Mouse (Mus musculus): ENCODE results near the gene Myh3.

Myh3 gene

DNA sequence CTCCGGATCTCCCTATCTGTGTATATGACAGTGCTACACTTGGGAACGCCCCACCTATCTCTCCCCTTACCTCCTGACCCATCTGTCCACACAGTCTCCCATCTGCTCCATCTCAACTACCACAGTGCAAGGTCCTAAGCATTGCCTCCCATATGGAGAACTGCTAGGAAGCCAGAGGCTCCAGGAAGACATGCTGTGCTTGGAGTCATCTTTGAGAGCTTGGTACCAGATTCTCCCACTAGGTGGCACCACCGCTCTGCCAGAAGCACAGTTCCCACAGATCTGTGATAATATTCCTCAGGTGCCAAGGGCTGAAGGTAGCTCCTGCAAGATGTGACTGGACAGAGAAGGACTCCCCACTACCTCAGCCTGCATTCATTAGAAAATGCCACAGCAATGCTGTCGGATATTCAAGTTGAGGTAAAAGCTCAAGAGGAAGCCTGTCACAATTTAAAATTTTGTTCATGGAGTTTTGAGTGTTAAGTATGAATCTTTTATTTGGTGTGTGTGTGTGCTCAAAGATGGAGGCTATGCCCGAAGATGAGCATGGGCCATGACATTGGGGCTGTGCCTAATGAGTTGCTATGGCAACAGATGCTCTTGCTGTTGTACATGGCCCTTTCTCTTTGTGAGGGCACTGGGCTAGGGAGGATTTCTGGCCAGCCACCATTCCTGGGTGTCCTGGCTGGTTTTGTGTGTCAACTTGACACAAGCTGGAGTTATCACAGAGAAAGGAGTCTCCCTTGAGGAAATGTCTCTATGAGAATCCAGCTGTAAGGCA, 32.3 kb downstream of the Myh3 start:
- POLR2A ChIA-PET = interaction anchor here in 3 of 4 experiments (0.7 to 1.1 kb wide), 5 partner anchors 12 to 269 kb away, joined by 3 read pairs; partner anchors contain the start of gene Tmem220 (in 1 of the 3)
- CTCF ChIA-PET = interaction anchor here (0.5 to 5.1 kb wide), 107 partner anchors 9 to 1332 kb away, joined by 3 to 114 read pairs (median 4); partner anchors contain the start of genes Myh3 (in 1 of the 4) and Tmem220 (in 1 of the 4)

- POLR2A ChIA-PET = interaction anchor here in 2 of 4 experiments (0.8 to 2.1 kb wide), 3 partner anchors 92 to 261 kb away, joined by 3 to 6 read pairs (median 6); no protein-coding TSS in a partner anchor
- CTCF ChIA-PET = interaction anchor here (0.6 to 5.1 kb wide), 84 partner anchors 9 to 1207 kb away, joined by 3 to 114 read pairs (median 4); partner anchors contain the start of gene Tmem220 (in 2 of the 4)
Observed at GRCm38 (mm10) chr11:67112019-67112850, 34.1 kb downstream of the Myh3 start.

DNA sequence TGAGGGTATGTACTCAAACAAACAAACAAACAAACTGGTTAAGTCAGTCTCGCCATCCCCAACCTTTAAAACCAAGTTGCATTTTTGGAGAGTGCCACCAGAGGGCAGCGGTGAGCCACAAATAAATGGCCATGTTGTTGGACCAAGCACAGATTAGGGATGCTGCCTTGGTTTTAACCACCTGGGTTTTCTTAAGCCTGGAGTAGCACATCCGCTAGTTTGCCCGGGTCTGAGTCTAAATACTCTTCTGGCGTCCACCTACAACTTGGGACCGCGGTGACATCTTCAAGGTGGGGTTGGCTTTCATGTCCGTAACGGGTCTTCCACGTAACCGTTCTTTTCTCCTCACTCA, 34.7 kb downstream of the Myh3 start:
- CTCF ChIA-PET = interaction anchor here (0.6 to 5.1 kb wide), 30 partner anchors 12 to 563 kb away, joined by 3 to 114 read pairs (median 8); no protein-coding TSS in a partner anchor

GRCm38 (mm10) chr11:67113381-67113780, 35.3 kb downstream of the Myh3 start:
- ChIA-PET CTCF (interaction anchor here (0.6 to 5.1 kb wide), 23 partner anchors 13 to 1938 kb away, joined by 3 to 114 read pairs (median 9); no protein-coding TSS in a partner anchor), POLR2A (interaction anchor here in 1 of 4 experiments (2.1 kb wide), 1 partner anchor 236 kb away, joined by 6 read pairs; no protein-coding TSS in a partner anchor)

More for the DNA sequence above, 34.7 kb downstream of the Myh3 start:
- POLR2A ChIA-PET = interaction anchor here in 2 of 4 experiments (1.5 to 2.1 kb wide), 2 partner anchors 237 to 260 kb away, joined by 6 read pairs; no protein-coding TSS in a partner anchor

DNA sequence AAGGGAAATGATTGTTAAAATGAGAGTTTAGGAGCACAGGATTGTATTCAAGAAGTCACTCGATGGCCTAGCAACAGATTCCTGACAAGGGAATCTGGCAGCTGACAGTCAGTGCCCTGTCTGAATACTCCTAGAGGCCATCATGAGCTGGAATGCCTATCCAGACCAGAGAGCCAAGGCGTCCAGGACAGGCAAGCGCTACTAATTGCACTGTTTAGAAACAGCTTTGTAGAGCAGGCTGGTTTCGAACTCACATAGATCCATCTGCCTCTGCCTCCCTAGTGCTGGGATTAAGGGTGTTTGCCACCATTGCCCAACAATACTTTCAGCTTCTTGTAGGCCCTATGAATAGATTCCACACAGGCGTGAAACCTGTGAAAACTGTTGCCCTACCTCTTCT, 36.2 kb downstream of the Myh3 start:
- ChIA-PET CTCF (interaction anchor here in 2 of 4 experiments (0.6 to 1.8 kb wide), 8 partner anchors 13 to 259 kb away, joined by 3 to 6 read pairs (median 4); no protein-coding TSS in a partner anchor), POLR2A (interaction anchor here in 1 of 4 experiments (0.7 kb wide), 1 partner anchor 214 kb away, joined by 3 read pairs; no protein-coding TSS in a partner anchor)

DNA sequence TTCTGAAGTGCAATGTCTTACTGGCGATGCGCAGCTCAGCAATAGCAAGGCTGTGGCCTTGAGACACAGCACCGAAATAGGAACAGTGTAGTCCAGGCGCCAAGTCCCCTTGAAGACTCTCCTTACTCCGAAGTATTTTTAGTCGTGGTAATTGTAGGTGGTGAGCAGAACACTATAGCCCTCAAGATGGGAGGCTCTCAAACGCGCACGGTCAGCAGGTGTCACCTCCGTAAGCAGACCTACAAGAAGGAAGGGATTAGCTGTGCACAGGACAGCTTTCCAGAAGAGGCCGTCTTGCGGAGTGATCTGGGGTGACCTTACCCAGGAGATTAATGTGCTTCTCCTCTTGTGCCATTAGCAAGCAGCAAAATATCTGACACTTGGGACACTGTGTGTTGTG, 36.8 kb downstream of the Myh3 start:
- ChIA-PET POLR2A (interaction anchor here in 1 of 4 experiments (0.6 kb wide), 1 partner anchor 184 kb away, joined by 3 read pairs; no protein-coding TSS in a partner anchor), CTCF (interaction anchor here (0.8 to 1.8 kb wide), 7 partner anchors 17 to 258 kb away, joined by 3 to 5 read pairs (median 3); no protein-coding TSS in a partner anchor)

- ChIA-PET CTCF (interaction anchor here in 1 of 4 experiments (1.0 kb wide), 1 partner anchor 15 kb away, joined by 3 read pairs; no protein-coding TSS in a partner anchor), POLR2A (no interaction called here)
Observed at GRCm38 (mm10) chr11:67116725-67117124, 38.6 kb downstream of the Myh3 start.

GRCm38 (mm10) chr11:67119539-67120070, 41.5 kb downstream of the Myh3 start:
- ChIA-PET CTCF (interaction anchor here (0.6 to 1.5 kb wide), 6 partner anchors 8 to 145 kb away, joined by 3 to 5 read pairs (median 4); no protein-coding TSS in a partner anchor), POLR2A (interaction anchor here in 1 of 4 experiments (0.7 kb wide), 1 partner anchor 108 kb away, joined by 3 read pairs; no protein-coding TSS in a partner anchor)

DNA sequence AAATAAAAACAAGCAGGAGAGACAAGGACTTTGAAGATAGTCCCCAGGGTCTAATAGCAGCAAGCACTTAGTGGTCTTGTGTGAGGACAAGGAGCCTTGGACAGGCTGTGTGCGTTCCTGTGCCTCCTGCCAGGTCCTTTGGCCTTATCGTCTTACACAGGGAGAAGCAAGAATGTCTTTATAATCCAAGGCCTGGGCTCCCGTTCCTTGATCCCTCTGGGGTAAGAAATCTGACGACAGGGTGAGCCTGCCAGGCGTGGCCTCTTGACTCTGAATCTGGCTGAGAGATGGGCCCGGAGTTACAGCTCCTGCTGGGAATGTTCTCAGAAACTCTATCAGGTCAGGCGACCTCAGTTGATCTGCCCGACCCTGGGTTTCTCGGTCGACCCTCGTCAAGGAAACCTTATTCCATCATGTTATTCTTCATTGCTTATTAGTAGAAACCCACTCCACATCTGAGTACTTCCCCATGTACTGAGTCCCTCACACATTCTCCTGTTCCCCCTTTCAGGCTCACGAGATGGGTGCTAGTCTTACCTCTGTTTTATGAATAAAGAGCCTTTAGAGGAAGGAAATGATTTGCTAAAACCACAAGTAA, 42.7 kb downstream of the Myh3 start:
- CTCF ChIA-PET = interaction anchor here in 2 of 4 experiments (1.0 kb wide), 3 partner anchors 9 to 35 kb away, joined by 3 to 4 read pairs (median 4); no protein-coding TSS in a partner anchor

GRCm38 (mm10) chr11:67124943-67125342, 46.8 kb downstream of the Myh3 start:
- CTCF ChIA-PET = interaction anchor here in 1 of 4 experiments (0.8 to 1.8 kb wide), 3 partner anchors 13 to 26 kb away, joined by 3 to 8 read pairs (median 5); no protein-coding TSS in a partner anchor
- POLR2A ChIA-PET = interaction anchor here in 1 of 4 experiments (0.7 kb wide), 1 partner anchor 44 kb away, joined by 4 read pairs; no protein-coding TSS in a partner anchor

More for the DNA sequence above, 42.7 kb downstream of the Myh3 start:
- POLR2A ChIA-PET = no interaction called here

- ChIA-PET CTCF (interaction anchor here in 1 of 4 experiments (0.8 kb wide), 1 partner anchor 27 kb away, joined by 3 read pairs; no protein-coding TSS in a partner anchor), POLR2A (interaction anchor here in 1 of 4 experiments (0.7 kb wide), 1 partner anchor 44 kb away, joined by 4 read pairs; no protein-coding TSS in a partner anchor)
Observed at GRCm38 (mm10) chr11:67125361-67125760, 47.3 kb downstream of the Myh3 start.

DNA sequence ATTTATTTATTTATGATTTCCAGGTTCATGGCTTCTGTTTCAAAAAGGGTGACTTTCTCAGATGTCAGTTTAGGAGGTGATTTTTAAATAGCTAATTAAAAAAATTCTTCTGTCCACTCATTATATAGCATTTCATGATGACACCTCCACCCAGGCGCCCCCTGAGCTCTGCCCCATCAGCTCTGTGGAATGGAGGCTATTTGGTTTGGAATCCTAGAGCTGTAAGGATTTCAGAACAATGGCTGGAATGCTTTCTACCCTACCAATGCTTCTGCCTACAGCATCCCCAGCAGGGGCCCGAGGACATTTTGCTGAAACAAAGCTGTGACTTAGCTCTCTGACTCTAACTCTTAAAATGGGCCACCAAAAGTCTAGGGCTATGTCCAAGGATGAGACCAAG, 55.4 kb downstream of the Myh3 start:
- ChIA-PET CTCF (interaction anchor here in 2 of 4 experiments (0.5 to 1.0 kb wide), 2 partner anchors 21 to 790 kb away, joined by 3 to 8 read pairs; no protein-coding TSS in a partner anchor), POLR2A (interaction anchor here in 1 of 4 experiments (0.5 kb wide), 1 partner anchor 222 kb away, joined by 3 read pairs; no protein-coding TSS in a partner anchor)

DNA sequence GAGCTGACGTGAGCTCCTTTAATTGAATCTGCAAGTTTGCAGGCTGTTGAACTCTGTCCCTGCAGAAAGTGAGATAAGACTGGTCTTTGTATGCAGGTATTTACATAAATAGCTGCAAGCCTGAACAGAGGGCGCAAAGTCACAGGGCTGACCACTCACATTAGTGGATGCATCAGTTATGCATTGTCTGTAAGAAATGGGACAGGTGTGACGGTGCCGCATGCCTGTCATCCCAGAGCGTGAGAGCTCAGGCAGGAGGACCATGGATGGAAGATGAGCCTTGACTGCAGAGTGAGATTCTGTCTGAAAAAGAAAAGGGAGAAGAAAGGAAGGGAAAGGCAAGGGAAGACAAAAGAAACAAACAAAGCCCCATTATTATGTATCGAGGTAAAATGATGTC, 56.6 kb downstream of the Myh3 start:
- ChIA-PET CTCF (interaction anchor here in 1 of 4 experiments (1.0 kb wide), 1 partner anchor 22 kb away, joined by 3 read pairs; no protein-coding TSS in a partner anchor), POLR2A (interaction anchor here in 1 of 4 experiments (0.6 kb wide), 1 partner anchor 35 kb away, joined by 3 read pairs; no protein-coding TSS in a partner anchor)

DNA sequence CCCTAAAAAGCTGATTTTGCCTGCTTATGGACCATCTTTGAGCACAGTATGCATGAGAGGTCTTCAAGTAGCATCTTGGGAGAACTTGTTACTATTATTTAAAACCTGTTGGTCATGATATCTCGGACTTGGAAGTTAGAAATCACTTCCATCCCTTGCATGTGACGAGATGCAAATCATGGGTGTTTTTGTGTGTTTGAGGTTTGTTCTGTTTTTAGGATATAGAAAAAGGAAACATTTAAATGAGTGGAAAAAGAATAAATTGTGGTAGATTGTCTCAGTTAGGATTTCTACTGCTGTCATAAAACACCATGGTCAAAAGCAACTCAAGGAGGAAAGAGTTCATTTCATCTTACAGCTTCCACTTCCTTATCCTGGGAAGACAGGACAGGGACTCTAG, 57.4 kb downstream of the Myh3 start:
- ChIA-PET CTCF (no interaction called here), POLR2A (no interaction called here)

DNA sequence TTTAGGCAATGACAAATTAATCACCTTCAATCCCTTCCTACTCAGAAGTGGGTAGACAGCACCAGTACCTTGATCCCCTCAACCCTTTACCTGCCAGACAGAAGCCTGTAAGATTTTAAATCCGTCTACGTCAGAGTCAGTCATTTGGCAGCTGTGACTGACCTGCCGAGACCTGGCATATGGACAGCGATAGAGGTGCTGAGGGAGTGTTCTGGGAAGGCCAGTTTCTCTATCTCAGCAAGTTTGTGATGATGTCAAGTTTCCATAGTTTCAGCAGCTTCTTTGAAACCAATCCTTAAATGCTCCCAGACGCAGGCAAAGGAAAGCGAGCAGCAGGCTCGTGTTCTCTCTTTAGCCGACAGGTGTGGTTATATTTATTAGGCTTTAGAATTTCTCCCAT, 61.5 kb downstream of the Myh3 start:
- CTCF ChIA-PET = interaction anchor here in 1 of 4 experiments (0.5 kb wide), 1 partner anchor 38 kb away, joined by 3 read pairs; no protein-coding TSS in a partner anchor
- POLR2A ChIA-PET = no interaction called here

- ChIA-PET POLR2A (no interaction called here), CTCF (interaction anchor here in 1 of 4 experiments (0.5 kb wide), 1 partner anchor 38 kb away, joined by 3 read pairs; no protein-coding TSS in a partner anchor)
Observed at GRCm38 (mm10) chr11:67140175-67140574, 62.1 kb downstream of the Myh3 start.

DNA sequence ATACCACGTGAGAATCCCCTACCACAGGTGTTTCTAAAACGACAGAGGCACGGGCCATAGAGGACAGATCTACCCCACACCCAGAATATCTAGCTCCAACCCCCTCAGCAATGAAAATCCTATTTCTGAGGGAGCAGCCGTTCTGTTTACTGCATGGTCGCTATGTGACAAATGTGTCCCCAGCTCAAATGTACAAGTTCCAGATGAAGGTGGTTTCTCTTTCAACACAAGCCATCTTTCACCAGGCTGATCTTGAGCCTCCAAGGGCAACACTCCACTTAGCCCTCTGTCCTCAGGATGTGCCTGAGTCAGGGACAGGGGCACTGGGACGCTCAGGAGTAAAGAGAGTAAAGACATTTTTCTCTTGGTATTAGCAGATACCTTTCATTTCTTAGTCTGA, 62.9 kb downstream of the Myh3 start:
- ChIA-PET POLR2A (no interaction called here), CTCF (interaction anchor here in 1 of 4 experiments (0.5 kb wide), 1 partner anchor 30 kb away, joined by 3 read pairs; no protein-coding TSS in a partner anchor)
